Mouse (Mus musculus) heart, postnatal 14 days (tissue): ENCODE measurements around the gene Rabgap1l. TPM values are rescaled to one million over a fixed set of nuclear protein-coding genes. Genes with fewer than 3 reads are reported as not detected.
"Not testable (repeated sequence)": the region's sequence is repeated elsewhere in the genome, so short reads cannot be mapped to it uniquely, and the experiment has no call there.

Experiments
- DNase-seq, 2 experiments: peaks; one replicate each; pipeline ENCODE4 v3.0.0; 2021 to 2022
- intact Hi-C: fragments of 180-260 bp; cut with DNase I; formaldehyde crosslinking; loops from one replicate; pipeline ENCODE4 v1.15.1; 2025
- total RNA-seq, 2 experiments: library from RNA; stranded (reverse); gene quantifications; 2 replicates each; pipeline ENCODE4 v1.2.3; 2021

Gene Rabgap1l
- total RNA-seq, 2 experiments from 2014 or later, result 71.1 to 83.6 TPM

DNA sequence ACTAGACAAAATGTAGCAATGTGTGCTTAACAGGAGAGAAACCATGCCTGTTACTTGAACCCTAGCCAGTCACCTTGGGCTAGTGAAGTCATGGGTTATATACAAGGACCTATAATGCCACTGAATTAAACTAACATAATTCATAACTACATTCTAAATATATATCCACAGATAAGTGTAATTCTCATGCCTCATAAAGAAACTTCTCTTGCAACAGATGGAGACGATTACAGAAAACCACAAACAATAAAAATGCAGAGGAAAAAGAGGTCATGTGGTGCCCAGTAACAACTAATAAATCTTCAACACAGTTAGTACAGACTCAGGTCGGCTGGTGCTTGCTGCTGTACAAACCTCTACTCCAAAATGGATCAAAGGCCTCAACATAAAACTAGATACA lies 174.8 kb downstream of the Rabgap1l start:
- intact Hi-C loops, result no loop called here
- DNase-seq, result no peak

DNA sequence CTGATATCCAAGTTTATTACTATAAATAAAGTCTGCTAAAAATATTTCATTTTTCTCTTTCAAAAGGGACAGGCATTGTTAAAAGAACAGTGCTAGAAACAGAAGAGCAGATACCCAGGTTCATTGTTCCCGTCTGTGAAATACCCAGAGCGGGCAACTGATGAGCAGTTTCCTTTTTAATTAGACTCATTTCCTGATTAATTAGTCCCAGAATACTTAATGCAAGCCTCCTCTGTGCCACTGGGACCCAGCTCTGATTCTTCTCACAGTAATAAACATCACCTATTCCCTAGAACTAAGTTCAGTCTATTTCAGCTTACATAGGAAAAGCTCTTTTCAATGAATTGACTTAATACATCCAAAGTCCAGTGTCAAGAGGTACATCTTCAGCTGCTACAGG lies 186.6 kb downstream of the Rabgap1l start:
- no peak for DNase-seq

DNA sequence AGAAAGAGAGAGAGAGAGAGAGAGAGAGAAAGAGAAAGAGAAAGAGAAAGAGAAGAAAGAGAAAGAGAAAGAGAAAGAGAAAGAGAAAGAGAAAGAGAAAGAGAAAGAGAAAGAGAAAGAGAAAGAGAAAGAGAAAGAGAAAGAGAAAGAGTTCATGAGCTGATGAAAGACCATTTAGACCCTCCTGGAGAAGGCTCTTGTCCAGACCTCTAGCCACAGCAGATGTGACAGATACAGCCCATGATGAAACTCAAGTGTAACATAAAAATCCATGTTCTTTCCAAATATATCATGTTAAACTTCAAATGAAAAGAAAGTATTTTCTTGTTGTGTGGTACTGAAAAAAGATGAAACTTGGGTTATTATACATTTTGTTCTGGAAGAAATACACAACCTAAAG lies 189.7 kb downstream of the Rabgap1l start:
- DNase-seq, intact Hi-C loops: not testable (repeated sequence)

More for the DNA sequence above, 186.6 kb downstream of the Rabgap1l start:
- intact Hi-C loops, result no loop called here

GRCm38 (mm10) chr1:160597369-160597768 lies 195.6 kb downstream of the Rabgap1l start:
- DNase-seq, result no peak
- intact Hi-C loops, result no loop called here

GRCm38 (mm10) chr1:160596948-160597270 lies 196.1 kb downstream of the Rabgap1l start:
- no peak for DNase-seq

GRCm38 (mm10) chr1:160596252-160596947 lies 196.6 kb downstream of the Rabgap1l start:
- intact Hi-C loops, result no loop called here
- no peak for DNase-seq

More at GRCm38 (mm10) chr1:160596948-160597270, 196.1 kb downstream of the Rabgap1l start:
- intact Hi-C loops, result no loop called here

DNA sequence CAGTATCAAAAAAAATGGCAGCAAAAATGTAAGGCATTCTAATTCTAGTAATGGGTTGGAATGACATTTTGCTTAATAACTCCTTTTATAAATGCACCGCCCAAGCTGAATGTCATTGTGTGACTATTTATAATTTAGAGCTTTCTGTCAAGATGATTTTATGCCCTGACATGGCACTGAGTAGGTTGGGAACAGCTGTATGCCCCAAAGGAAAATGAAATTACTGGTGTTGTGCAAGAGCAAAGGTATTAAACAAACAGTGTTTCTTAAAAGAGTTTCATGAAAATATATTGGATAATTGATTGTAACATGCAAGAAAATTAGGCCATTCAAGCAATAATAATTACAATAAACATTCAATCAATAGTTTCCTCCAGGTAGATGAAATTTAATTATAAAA lies 198.4 kb downstream of the Rabgap1l start:
- DNase-seq, result no peak
- intact Hi-C loops, result no loop called here

GRCm38 (mm10) chr1:160594066-160594465 lies 198.9 kb downstream of the Rabgap1l start:
- intact Hi-C loops, result no loop called here
- DNase-seq, result no peak

DNA sequence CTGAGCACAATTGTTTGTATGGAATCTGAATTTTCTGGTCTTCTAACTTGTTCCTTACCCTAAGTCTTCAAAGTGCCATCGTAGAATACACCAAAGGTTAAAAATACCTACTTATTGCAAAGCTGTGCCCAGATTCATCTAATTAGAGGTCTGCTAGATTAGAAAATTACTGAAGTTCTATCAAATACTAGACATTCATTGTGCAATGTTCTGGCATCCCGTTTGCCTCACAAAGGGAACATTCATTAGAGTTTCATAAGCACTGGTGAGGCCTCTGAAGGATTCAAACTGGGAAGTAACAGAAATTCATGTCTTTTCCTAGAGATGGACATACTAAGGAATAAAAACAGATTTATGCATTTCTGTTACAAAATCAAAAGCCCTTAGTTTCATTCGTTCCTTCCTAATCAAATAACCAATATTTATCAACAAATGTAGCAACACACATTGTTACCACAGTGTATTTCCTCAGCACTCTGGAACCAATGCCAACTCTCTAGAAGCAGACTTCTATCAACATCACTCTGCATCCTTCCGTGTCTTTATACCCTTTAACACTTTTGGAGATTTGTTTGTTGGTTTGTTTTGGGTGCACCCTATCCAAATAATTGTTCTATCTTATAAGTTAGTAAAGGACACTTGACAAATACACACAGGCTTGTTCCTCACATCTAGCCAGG lies 204.0 kb downstream of the Rabgap1l start:
- no peak for DNase-seq
- intact Hi-C loops, result no loop called here

GRCm38 (mm10) chr1:160579309-160580233 lies 213.4 kb downstream of the Rabgap1l start:
- intact Hi-C loops, result no loop called here
- no peak for DNase-seq

DNA sequence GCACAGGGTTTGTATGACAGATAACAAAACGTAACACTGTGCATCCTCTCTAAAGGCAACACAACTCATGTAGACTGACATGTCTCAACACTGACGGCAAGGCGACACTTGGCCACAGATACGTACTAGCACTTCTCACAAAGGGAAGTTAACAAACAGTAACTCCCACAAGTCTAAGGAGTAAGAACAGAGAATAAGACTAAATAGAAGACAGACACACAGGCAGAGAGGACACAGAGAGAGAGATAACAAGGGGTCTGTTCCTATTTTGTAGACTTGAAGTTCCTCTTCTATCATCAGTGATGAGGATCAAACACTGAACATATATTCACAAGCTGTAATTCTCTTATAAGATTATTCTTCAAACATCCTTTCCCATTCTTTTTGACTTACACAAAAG lies 216.9 kb downstream of the Rabgap1l start:
- DNase-seq, result no peak
- intact Hi-C loops, result no loop called here

DNA sequence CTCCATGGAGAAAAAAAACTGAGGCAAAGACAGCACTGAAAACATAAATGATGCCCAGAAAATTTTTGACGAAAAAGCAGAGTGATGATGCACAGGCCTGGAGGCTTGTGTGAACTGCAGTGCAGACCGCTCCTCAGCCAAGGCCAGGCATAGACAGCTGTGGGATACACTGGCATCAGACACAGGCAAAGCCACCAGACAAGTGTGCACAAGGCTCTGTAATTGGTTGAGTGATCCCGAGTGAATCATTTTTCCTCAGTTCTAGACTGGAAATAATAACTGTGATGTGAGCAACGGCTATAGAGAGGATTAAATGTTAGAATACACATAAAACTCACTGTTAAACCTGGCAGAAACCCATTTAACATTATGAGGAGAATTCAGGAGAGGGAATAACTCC lies 219.0 kb downstream of the Rabgap1l start:
- no peak for DNase-seq
- intact Hi-C loops, result no loop called here

- DNase-seq, result no peak
- intact Hi-C loops, result no loop called here
These were observed 226.6 kb downstream of the Rabgap1l start for GRCm38 (mm10) chr1:160566458-160566857.

GRCm38 (mm10) chr1:160561381-160561780 lies 231.6 kb downstream of the Rabgap1l start:
- intact Hi-C loops, result no loop called here
- DNase-seq, result no peak

DNA sequence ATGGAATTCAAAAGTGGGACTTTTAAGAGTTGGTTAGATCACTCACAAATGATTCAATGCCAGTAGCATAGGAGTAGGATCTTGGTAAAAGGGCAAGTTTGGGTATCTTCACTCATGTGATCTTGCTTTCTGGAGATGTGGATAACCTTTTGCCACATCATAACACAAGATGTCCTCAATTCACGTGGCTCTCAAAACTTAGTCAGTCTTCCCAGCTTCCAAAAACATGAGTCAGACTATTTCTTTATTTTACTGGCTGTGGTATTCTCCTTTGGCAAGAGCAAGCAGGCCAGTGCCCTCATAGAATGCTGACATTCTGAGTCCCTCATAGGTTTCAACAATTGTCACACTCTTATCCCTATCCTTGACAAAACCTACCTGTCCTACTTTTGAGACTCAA lies 242.4 kb downstream of the Rabgap1l start:
- intact Hi-C loops, result loop anchor here (10.0 kb wide), 1 partner anchor 146 kb away; no protein-coding TSS in a partner anchor
- DNase-seq, result no peak

GRCm38 (mm10) chr1:160547934-160548876 lies 244.8 kb downstream of the Rabgap1l start:
- intact Hi-C loops, result no loop called here
- DNase-seq, result no peak

DNA sequence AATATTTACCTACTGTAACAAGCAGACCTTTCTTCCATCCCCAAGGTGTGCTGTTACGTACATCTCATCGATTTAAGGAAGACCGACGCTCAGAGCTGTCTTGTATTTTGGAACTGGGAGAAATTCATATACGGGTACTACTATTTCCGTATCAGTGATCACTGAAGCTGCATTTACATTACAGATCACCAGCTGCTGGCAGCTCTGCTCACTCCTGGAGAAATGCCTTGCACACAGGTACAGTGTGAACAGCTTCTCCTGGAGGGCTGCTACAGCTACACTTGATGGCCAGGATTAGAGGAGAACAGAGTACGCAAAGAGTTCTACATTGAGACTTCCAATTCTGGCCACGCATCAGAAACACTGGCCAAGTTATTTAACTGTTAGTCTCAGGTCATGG lies 257.4 kb downstream of the Rabgap1l start:
- intact Hi-C loops, result no loop called here

DNA sequence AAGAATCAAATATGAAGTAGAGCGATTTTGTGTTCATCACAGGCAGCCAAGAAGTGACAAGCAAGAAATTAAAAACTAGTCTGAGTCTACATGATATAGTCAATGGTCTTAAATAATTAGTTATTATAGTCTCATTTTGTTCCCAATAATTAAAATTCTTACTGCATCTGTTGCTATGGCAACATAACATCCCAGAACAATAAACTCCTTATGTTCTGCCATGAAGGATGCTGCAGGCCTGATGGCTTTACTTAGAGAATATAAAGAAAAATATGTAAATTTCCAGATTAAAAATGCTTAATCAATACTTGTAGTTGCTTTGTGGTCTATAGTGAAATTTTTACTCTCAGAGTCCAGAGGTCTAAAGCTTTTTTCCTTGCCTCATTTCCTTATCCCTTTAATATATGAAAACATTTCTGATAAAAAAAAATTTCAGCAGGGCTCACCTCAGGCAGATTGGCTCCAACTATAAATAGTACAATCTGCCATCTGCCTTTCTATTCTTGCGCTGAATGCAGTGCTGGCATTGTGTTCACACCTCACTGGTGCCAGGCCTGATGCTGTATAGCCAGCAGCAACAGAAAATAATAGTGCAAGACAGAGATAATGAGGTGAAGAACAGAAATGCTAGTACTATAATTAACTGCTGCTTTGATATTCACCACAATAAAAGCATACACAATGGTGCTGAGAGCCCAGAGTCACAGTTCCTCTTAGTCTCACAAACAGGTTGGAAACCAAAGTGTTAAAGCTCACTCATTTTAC lies 258.3 kb downstream of the Rabgap1l start:
- intact Hi-C loops, result no loop called here
- peak; percentile 18 to 34 for DNase-seq

More for the DNA sequence above, 257.4 kb downstream of the Rabgap1l start:
- DNase-seq, result no peak

DNA sequence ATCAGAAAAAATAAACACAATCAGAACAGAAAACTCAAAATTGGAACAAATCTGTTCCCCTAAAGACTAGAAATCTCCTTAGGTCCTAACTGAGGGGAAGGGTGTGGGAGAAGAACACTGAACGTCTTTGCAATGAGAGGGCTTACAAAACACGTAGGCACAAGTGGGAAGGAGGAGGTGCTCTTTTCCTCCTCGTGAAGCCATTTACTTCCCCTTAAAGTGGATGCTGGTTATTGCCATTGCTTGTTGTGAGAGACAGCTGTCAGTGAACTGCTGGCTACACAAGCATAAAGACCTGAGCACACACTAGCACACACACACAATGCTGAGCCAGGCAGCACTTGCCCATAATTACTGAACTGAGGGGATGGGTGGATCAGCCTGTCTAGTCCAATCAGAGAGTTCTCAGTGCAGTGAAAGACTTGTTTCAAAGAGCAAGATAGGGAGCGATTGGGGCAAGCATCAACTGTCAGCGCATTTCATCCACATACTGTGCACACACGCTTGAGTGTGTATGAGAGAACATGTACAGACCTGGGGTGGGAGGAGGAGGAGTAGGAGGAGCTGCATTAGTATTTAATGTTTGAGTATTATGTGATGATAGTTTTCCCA lies 259.7 kb downstream of the Rabgap1l start:
- DNase-seq, result no peak
- intact Hi-C loops, result no loop called here
